Mouse (Mus musculus) left cerebral cortex, adult 6 months (tissue): ENCODE data around the gene Enpp6. TPM values are rescaled to one million over a fixed set of nuclear protein-coding genes. Genes with fewer than 3 reads are reported as not detected.

Experiments
- long read RNA-seq, 2 experiments: library from polyadenylated mRNA; unstranded; transcript quantifications; one replicate each; pipeline ENCODE4 v2.0.0; 2019 to 2020
- polyA plus RNA-seq: library from polyadenylated mRNA; unstranded; fragments of <200 nt; fragmentation: Nextera tagmentation; gene quantifications from 2 replicates; pipeline ENCODE4 v1.2.3, GENCODE M21; 2021

The Enpp6 gene
- 8.9 and 9.0 TPM in 2 replicates for polyA plus RNA-seq
- long read RNA-seq, experiment 1, full-length matches to known transcripts: 44 of 59 reads
- long read RNA-seq, experiment 1, partial matches to known transcripts: 1 of 59 reads
- long read RNA-seq, experiment 1, other reads (novel, unspliced or antisense): 14 of 59 reads
- long read RNA-seq, experiment 2, full-length matches to known transcripts: 6 of 15 reads
- long read RNA-seq, experiment 2, partial matches to known transcripts: 5 of 15 reads
- long read RNA-seq, experiment 2, other reads (novel, unspliced or antisense): 4 of 15 reads

GRCm38 (mm10) chr8:46986386-46987140 lies at the start of gene Enpp6:
Enpp6 (plus strand) TSS chr8:46986887.

Other genes starting within 250 kb of the Enpp6 start
- 16.3 and 21.6 TPM in 2 replicates for gene Irf2, start 247.2 kb upstream of the Enpp6 start, polyA plus RNA-seq